Mouse (Mus musculus) neutrophil, adult 5-6 weeks (primary cell): Measurements from ENCODE around the gene Rinl. TPM values are rescaled to one million over a fixed set of nuclear protein-coding genes. Genes with fewer than 3 reads are reported as not detected.

ENCODE experiments used
- ATAC-seq: fragments of 151-379, 151-347 bp; 2 replicates; pipeline ENCODE4 v1.8.0; 2017; ENCODE audit warnings: mild to moderate bottlenecking, moderate TSS enrichment; ENCODE audit not compliant: insufficient number of reproducible peaks, poor library complexity, low FRiP score, severe bottlenecking; ENCODE audit errors: extremely low read depth
- total RNA-seq: library from RNA; stranded (forward); fragments of 200-1000 nt; gene quantifications from 2 replicates; pipeline ENCODE4 v1.2.3, GENCODE M21; 2017

The Rinl gene
- 95.7 and 108 TPM in 2 replicates for total RNA-seq

GRCm38 (mm10) chr7:28788307-28789195 lies at the start of gene Rinl:
TSS of gene Rinl (plus strand) at chr7:28788969.
- peak; percentile 82 for ATAC-seq

- no peak for ATAC-seq
Observed at GRCm38 (mm10) chr7:28739829-28740228, 48.9 kb upstream of the Rinl start.

GRCm38 (mm10) chr7:28740949-28741348 lies 47.8 kb upstream of the Rinl start:
- no peak for ATAC-seq

- ATAC-seq = no peak
Observed at GRCm38 (mm10) chr7:28741368-28741708, 47.4 kb upstream of the Rinl start.

- ATAC-seq = peak; percentile 90
Observed at GRCm38 (mm10) chr7:28741709-28742438, 46.9 kb upstream of the Rinl start, which contains the start of the genes Mrps12 and Sars2. TSS of gene Mrps12 (minus strand) at chr7:28741820. TSS of gene Sars2 (plus strand) at chr7:28741992.

- no peak for ATAC-seq
Observed at GRCm38 (mm10) chr7:28749935-28750334, 38.8 kb upstream of the Rinl start.

GRCm38 (mm10) chr7:28756079-28756478 lies 32.7 kb upstream of the Rinl start, which contains the start of gene Ccer2:
TSS of gene Ccer2 (plus strand) at chr7:28756174.
- no peak for ATAC-seq

GRCm38 (mm10) chr7:28758623-28759022 lies 30.1 kb upstream of the Rinl start:
- no peak for ATAC-seq

- no peak for ATAC-seq
Observed at GRCm38 (mm10) chr7:28761907-28762306, 26.9 kb upstream of the Rinl start.

GRCm38 (mm10) chr7:28765211-28765610 lies 23.6 kb upstream of the Rinl start:
- no peak for ATAC-seq

GRCm38 (mm10) chr7:28766173-28766879 lies 22.4 kb upstream of the Rinl start, which contains the start of gene Sirt2:
TSS of gene Sirt2 (plus strand) at chr7:28766735.
- peak; percentile 96 for ATAC-seq

GRCm38 (mm10) chr7:28766910-28767309 lies 21.9 kb upstream of the Rinl start:
- no peak for ATAC-seq

GRCm38 (mm10) chr7:28767462-28767965 lies 21.3 kb upstream of the Rinl start, which contains the start of gene Nfkbib:
TSS of gene Nfkbib (minus strand) at chr7:28767512.
- no peak for ATAC-seq

GRCm38 (mm10) chr7:28769414-28769958 lies 19.3 kb upstream of the Rinl start:
- ATAC-seq = no peak

- ATAC-seq = no peak
Observed at GRCm38 (mm10) chr7:28770309-28770708, 18.5 kb upstream of the Rinl start.

GRCm38 (mm10) chr7:28771867-28772266 lies 16.9 kb upstream of the Rinl start:
- ATAC-seq = no peak

GRCm38 (mm10) chr7:28773163-28773562 lies 15.6 kb upstream of the Rinl start:
- ATAC-seq = peak; percentile 20; the same call in 1 of the 2 replicates

- ATAC-seq = no peak
Observed at GRCm38 (mm10) chr7:28774164-28774563, 14.6 kb upstream of the Rinl start.

GRCm38 (mm10) chr7:28775129-28775528 lies 13.6 kb upstream of the Rinl start:
- no peak for ATAC-seq
